21 mouse cellular contexts compared by ENCODE assay signal in genomic region chr14:60304441-60305220, GRCm38 (mm10). TPM values are rescaled to one million over a fixed set of nuclear protein-coding genes. Genes with fewer than 3 reads are reported as not detected.
A peak's percentile ranks its signal among the peaks of the same experiment; 100 is the strongest.
DNase-seq lines count a peak whose midpoint lies in the region; ATAC-seq and TF ChIP-seq lines count a peak whose summit lies in the region.
"Had no signal": no experiment of that assay in that cellular context is flagged by ENCODE, and none has a peak within 500 bp of the region (broad histone marks: within the 10 kb centered on the region; RNA-seq: fewer than 3 reads in every experiment).

No protein-coding gene starts in this region.

- WGBS in forebrain, embryonic 15.5 days = 98% methylated on average over 2 of the region's 2 CpGs
- 93% methylated on average over 2 of the region's 2 CpGs for WGBS in forebrain, embryonic 12.5 days

- no peaks in the 10 kb centered on the region for H3K9me3 ChIP-seq in forebrain, embryonic 15.5 days
- H3K9me3 ChIP-seq in forebrain, embryonic 12.5 days = no peaks in the 10 kb centered on the region
- H3K9me3 ChIP-seq: embryonic facial prominence, embryonic 12.5 days; heart, embryonic 12.5 days; midbrain, embryonic 10.5 days; stomach, embryonic 15.5 days had no signal

- H3K9ac ChIP-seq in forebrain, embryonic 15.5 days (replicated peaks) = no peak overlapping the region
- H3K9ac ChIP-seq in forebrain, embryonic 12.5 days = no peak overlapping the region
- H3K9ac ChIP-seq: embryonic facial prominence, embryonic 12.5 days; heart, embryonic 12.5 days; stomach, embryonic 15.5 days had no signal

- H3K27me3 ChIP-seq in forebrain, embryonic 15.5 days = no peaks in the 10 kb centered on the region
- H3K27me3 ChIP-seq in forebrain, embryonic 12.5 days = no peaks in the 10 kb centered on the region
- H3K27me3 ChIP-seq: embryonic facial prominence, embryonic 12.5 days; heart, embryonic 12.5 days; Patski; stomach, embryonic 15.5 days had no signal

- peaks cover 7% of the 10 kb centered on the region; the same call in 1 of the 2 replicates for H3K36me3 ChIP-seq in forebrain, embryonic 15.5 days
- H3K36me3 ChIP-seq in forebrain, embryonic 12.5 days (replicated peaks) = peaks cover 16% of the 10 kb centered on the region

- intact Hi-C loops in left cerebral cortex, postnatal 4 days (cut with DNase I) = loop anchor here (5.0 kb wide), 1 partner anchor 73 kb away; no protein-coding TSS in a partner anchor

- DNase-seq in left cerebral cortex, postnatal 4 days = peak; percentile 10
- DNase-seq in left cerebral cortex, adult 11 months (ENCODE audit: low spot score) = no peak
- DNase-seq in brain, embryonic 14.5 days (ENCODE audit: low read depth) = peak; percentile 83
- DNase-seq in lung, postnatal 10 days = peak; percentile 67
- DNase-seq in frontal cortex, postnatal 14 days (ENCODE audit: low spot score in 2 of 2) = no peak
- DNase-seq in heart, adult 8-10 months (ENCODE audit: low spot score) = no peak
- DNase-seq: cerebellum, adult 11-12 months; gastrocnemius, postnatal 10 days; heart, postnatal 4 days; kidney, postnatal 14 days had no signal

- no peak overlapping the region for H3K4me2 ChIP-seq in forebrain, embryonic 15.5 days (replicated peaks)
- H3K4me2 ChIP-seq in forebrain, embryonic 12.5 days = no peak overlapping the region
- H3K4me2 ChIP-seq: embryonic facial prominence, embryonic 12.5 days; heart, embryonic 12.5 days; stomach, embryonic 15.5 days had no signal

- ATAC-seq in forebrain, embryonic 15.5 days (replicated peaks) = peak; percentile 59; the same call in 1 of the 2 replicates
- no peak for ATAC-seq in forebrain, embryonic 12.5 days (ENCODE audit: low FRiP score)
- ATAC-seq: intestine, postnatal 0 days; Patski had no signal

- no peak for TF ChIP-seq POLR2A in brain, embryonic 14.5 days (IDR thresholded peaks at IDR 0.05; ENCODE audit: borderline replicate concordance, extremely low read depth, insufficient read depth, insufficient read length, poor library complexity, severe bottlenecking)

- peaks cover 29% of the 10 kb centered on the region for H3K4me1 ChIP-seq in forebrain, embryonic 15.5 days
- peaks cover 24% of the 10 kb centered on the region for H3K4me1 ChIP-seq in forebrain, embryonic 12.5 days
- H3K4me1 ChIP-seq: embryonic facial prominence, embryonic 12.5 days; heart, embryonic 12.5 days; stomach, embryonic 15.5 days had no signal

- no peak for TF ChIP-seq CTCF in brain, embryonic 14.5 days (IDR thresholded peaks at IDR 0.05; ENCODE audit: borderline replicate concordance, extremely low read depth, insufficient read depth, insufficient read length)

- H3K27ac ChIP-seq in forebrain, embryonic 15.5 days (replicated peaks) = peak overlapping the region; percentile 37
- H3K27ac ChIP-seq in forebrain, embryonic 12.5 days = no peak overlapping the region
- H3K27ac ChIP-seq: embryonic facial prominence, embryonic 12.5 days; midbrain, embryonic 10.5 days; stomach, embryonic 15.5 days had no signal

- H3K4me3 ChIP-seq in forebrain, embryonic 15.5 days = no peak overlapping the region
- H3K4me3 ChIP-seq in forebrain, embryonic 12.5 days (replicated peaks) = no peak overlapping the region
- H3K4me3 ChIP-seq: embryonic facial prominence, embryonic 12.5 days; heart, embryonic 12.5 days; midbrain, embryonic 10.5 days; stomach, embryonic 15.5 days had no signal

RNA-seq across cellular contexts. Expression of gene Mtmr6, which starts 39.6 kb away (rescaled TPM):
- 67.3 and 72.1 TPM in 2 replicates for polyA plus RNA-seq in forebrain, embryonic 15.5 days (2015; fragmentation: Nextera tagmentation; extraction: Ambion mirVana)
- polyA plus RNA-seq in forebrain, embryonic 12.5 days (2016; fragmentation: Nextera tagmentation; extraction: Ambion mirVana) = 54.1 and 60.7 TPM in 2 replicates
- total RNA-seq in left cerebral cortex, postnatal 4 days (2021) = 10 to 100 TPM; 81.7 to 84.6 TPM
- 43.8 and 44.8 TPM in 2 replicates for polyA plus RNA-seq in brain, embryonic 14.5 days (2012; rRNA removed)
- 10 to 100 TPM; 29.5 to 34.5 (median 31.6) TPM for total RNA-seq in heart, adult 8-10 months (2022)

RNA-seq across cellular contexts. Expression of gene Gm49336, which starts 53.3 kb away (rescaled TPM):
- 53.7 and 56.6 TPM in 2 replicates for polyA plus RNA-seq in forebrain, embryonic 15.5 days (2015; fragmentation: Nextera tagmentation; extraction: Ambion mirVana)
- 72.1 and 77.1 TPM in 2 replicates for polyA plus RNA-seq in forebrain, embryonic 12.5 days (2016; fragmentation: Nextera tagmentation; extraction: Ambion mirVana)
- 100 to 1,000 TPM; 133 to 135 TPM for total RNA-seq in left cerebral cortex, postnatal 4 days (2021)
- polyA plus RNA-seq in brain, embryonic 14.5 days (2012; rRNA removed) = 52.3 and 54.3 TPM in 2 replicates
- total RNA-seq in heart, adult 8-10 months (2022) = 10 to 100 TPM; 25.0 to 32.1 (median 27.8) TPM

RNA-seq across cellular contexts. Expression of gene Nupl1, which starts 53.4 kb away (rescaled TPM):
- polyA plus RNA-seq in forebrain, embryonic 15.5 days (2015; fragmentation: Nextera tagmentation; extraction: Ambion mirVana) = 0.09 and 0.11 TPM in 2 replicates
- 0.06 TPM in 1 of 2 replicates, not detected in the other for polyA plus RNA-seq in forebrain, embryonic 12.5 days (2016; fragmentation: Nextera tagmentation; extraction: Ambion mirVana)
- total RNA-seq in left cerebral cortex, postnatal 4 days (2021) = not detected
- not detected in 2 replicates for polyA plus RNA-seq in brain, embryonic 14.5 days (2012; rRNA removed)
- total RNA-seq in heart, adult 8-10 months (2022) = under 1 TPM in 1 of 4 experiments, not detected in 3; 0.25 TPM
- total RNA-seq: common myeloid progenitor, adult 5-6 weeks; gastrocnemius, postnatal 10 days; heart, postnatal 4 days had no signal
- polyA plus RNA-seq: embryonic facial prominence, embryonic 12.5 days; heart, embryonic 12.5 days; intestine, postnatal 0 days; limb, embryonic 14.5 days; midbrain, embryonic 10.5 days; Patski; thymus, postnatal 0 days had no signal

Comparison
In these comparisons a context has a peak if more than half of its experiments do, and no peak if none do; other contexts are left out.
1. DNase-seq: peak in left cerebral cortex, postnatal 4 days (single experiment), brain, embryonic 14.5 days (single experiment) and lung, postnatal 10 days (single experiment); none in left cerebral cortex, adult 11 months (single experiment), frontal cortex, postnatal 14 days (0 of 2) and heart, adult 8-10 months (single experiment).